9 mouse cellular contexts compared by ENCODE assay signal in the genomic region with DNA sequence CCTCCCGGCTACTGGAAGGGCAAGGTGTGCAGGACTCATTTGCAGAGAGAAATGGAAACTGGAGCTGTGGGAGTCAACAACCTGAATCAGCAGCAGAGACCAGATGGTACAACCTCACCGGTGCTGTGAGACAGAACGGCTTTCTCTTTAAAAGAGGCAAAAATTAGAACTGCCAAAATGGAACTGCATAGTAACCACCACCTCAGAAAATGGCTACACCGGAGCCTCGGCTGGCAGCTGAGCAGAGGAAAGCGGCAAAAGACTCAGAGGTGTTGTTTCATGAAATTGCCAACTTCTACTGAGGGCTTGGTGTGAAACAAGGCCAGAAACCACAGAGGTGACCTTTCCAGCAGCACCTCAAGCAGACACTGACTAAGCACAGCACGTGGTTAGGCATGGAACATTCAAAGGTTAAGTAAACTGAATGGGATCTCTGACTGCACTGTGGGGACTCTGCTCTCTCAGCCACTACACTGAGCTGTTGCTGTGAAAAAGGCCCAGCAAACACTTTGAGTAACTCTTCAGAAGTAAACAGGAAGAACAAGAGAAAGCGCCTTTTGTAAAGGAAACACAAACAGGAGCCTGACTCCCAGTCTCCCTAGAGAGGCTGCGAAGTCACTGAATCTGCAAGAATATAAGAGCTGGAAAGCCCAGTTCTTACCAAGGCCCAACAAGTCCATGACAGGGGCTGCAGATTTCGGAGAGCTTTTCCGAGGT. TPM values are rescaled to one million over a fixed set of nuclear protein-coding genes. Genes with fewer than 3 reads are reported as not detected.
A peak's percentile ranks its signal among the peaks of the same experiment; 100 is the strongest.
DNase-seq lines count a peak whose midpoint lies in the region; ATAC-seq and TF ChIP-seq lines count a peak whose summit lies in the region.
"Had no signal": no experiment of that assay in that cellular context is flagged by ENCODE, and none has a peak within 500 bp of the region (broad histone marks: within the 10 kb centered on the region; RNA-seq: fewer than 3 reads in every experiment).

No protein-coding gene starts in this region.

- H3K4me2 ChIP-seq in stomach, postnatal 0 days (replicated peaks; ENCODE audit: low read depth): no peak overlapping the region
- no peak overlapping the region for H3K4me2 ChIP-seq in midbrain, postnatal 0 days (ENCODE audit: low read depth, low read length, poor library complexity, severe bottlenecking)
- H3K4me2 ChIP-seq: neural tube, embryonic 13.5 days had no signal

- no peaks in the 10 kb centered on the region for H3K4me1 ChIP-seq in stomach, postnatal 0 days (replicated peaks; ENCODE audit: control insufficient read depth, insufficient read depth)
- H3K4me1 ChIP-seq in midbrain, postnatal 0 days (ENCODE audit: insufficient read depth, low read length): no peaks in the 10 kb centered on the region
- H3K4me1 ChIP-seq: neural tube, embryonic 13.5 days had no signal

- peaks cover 8% of the 10 kb centered on the region; the same call in 1 of the 2 replicates for H3K36me3 ChIP-seq in stomach, postnatal 0 days (ENCODE audit: control insufficient read depth, insufficient read depth, low read length)
- H3K36me3 ChIP-seq in midbrain, postnatal 0 days (ENCODE audit: insufficient read depth, low read length): peaks cover 48% of the 10 kb centered on the region

- ATAC-seq in stomach, postnatal 0 days (ENCODE audit: low FRiP score, low TSS enrichment): peak; percentile 92
- ATAC-seq in midbrain, postnatal 0 days (ENCODE audit: low FRiP score): no peak
- ATAC-seq in erythroid progenitor cell, adult 5-6 weeks (replicated peaks; ENCODE audit: low FRiP score, poor library complexity, severe bottlenecking): no peak

- no peak overlapping the region for H3K4me3 ChIP-seq in layer of hippocampus, adult 2 months
- no peak overlapping the region for H3K4me3 ChIP-seq in stomach, postnatal 0 days (ENCODE audit: low read depth, low read length)
- H3K4me3 ChIP-seq in midbrain, postnatal 0 days (ENCODE audit: low read depth, low read length): no peak overlapping the region
- H3K4me3 ChIP-seq: neural tube, embryonic 13.5 days had no signal

- no peaks in the 10 kb centered on the region for H3K9me3 ChIP-seq in stomach, postnatal 0 days (ENCODE audit: control insufficient read depth, low read length)
- H3K9me3 ChIP-seq in midbrain, postnatal 0 days (ENCODE audit: low read length): no peaks in the 10 kb centered on the region
- H3K9me3 ChIP-seq: neural tube, embryonic 13.5 days had no signal

- H3K27ac ChIP-seq in layer of hippocampus, adult 2 months: peak overlapping the region; percentile 61
- H3K27ac ChIP-seq in stomach, postnatal 0 days (replicated peaks): no peak overlapping the region
- H3K27ac ChIP-seq in midbrain, postnatal 0 days (ENCODE audit: low read depth, low read length): no peak overlapping the region
- H3K27ac ChIP-seq: neural tube, embryonic 13.5 days had no signal

- no peak for TF ChIP-seq EP300 in stomach, postnatal 0 days (optimal IDR thresholded peaks at IDR 0.05)

- peak in 1 of 2 experiments; percentile 49 for DNase-seq in layer of hippocampus, adult 2 months (ENCODE audit: low spot score in 2 of 2)
- no peak for DNase-seq in layer of hippocampus, adult 11-12 months (ENCODE audit: low spot score)
- peak; percentile 21 for DNase-seq in adrenal gland, postnatal 14 days
- DNase-seq in kidney, postnatal 14 days: peak; percentile 41
- DNase-seq in stomach, postnatal 0 days (ENCODE audit: low spot score): no peak
- no peak for DNase-seq in midbrain, postnatal 0 days (ENCODE audit: low spot score)
- DNase-seq in T-cell, adult 2 months (ENCODE audit: low spot score): no peak

- H3K27me3 ChIP-seq in stomach, postnatal 0 days (ENCODE audit: control insufficient read depth, insufficient read depth, low read length): no peaks in the 10 kb centered on the region
- H3K27me3 ChIP-seq in midbrain, postnatal 0 days (ENCODE audit: insufficient read depth, low read length): no peaks in the 10 kb centered on the region
- H3K27me3 ChIP-seq: neural tube, embryonic 13.5 days had no signal

- TF ChIP-seq CTCF in layer of hippocampus, adult 2 months (conservative IDR thresholded peaks at IDR 0.05): no peak
- TF ChIP-seq CTCF in stomach, postnatal 0 days (IDR thresholded peaks at IDR 0.05; ENCODE audit: low read depth): no peak
- no peak for TF ChIP-seq CTCF in midbrain, postnatal 0 days (IDR thresholded peaks at IDR 0.05)

- H3K9ac ChIP-seq in stomach, postnatal 0 days (ENCODE audit: low read length): no peak overlapping the region
- no peak overlapping the region for H3K9ac ChIP-seq in midbrain, postnatal 0 days (replicated peaks; ENCODE audit: low read length, poor library complexity, severe bottlenecking)
- H3K9ac ChIP-seq: neural tube, embryonic 13.5 days had no signal

- WGBS in stomach, postnatal 0 days: 74% methylated on average over 11 of the region's 11 CpGs
- WGBS in midbrain, postnatal 0 days: 85% methylated on average over 11 of the region's 11 CpGs

RNA-seq across cellular contexts. Expression of a gene that starts 23.4 kb away (rescaled TPM):
- total RNA-seq in layer of hippocampus, adult 2 months (2021): 1 to 10 TPM; 1.5 to 1.7 TPM
- 2.4 and 3.4 TPM in 2 replicates for total RNA-seq in adrenal gland, postnatal 14 days (2021)
- polyA plus RNA-seq in stomach, postnatal 0 days (2015; fragmentation: Nextera tagmentation; extraction: Ambion mirVana): 1.9 and 2.3 TPM in 2 replicates
- total RNA-seq in midbrain, postnatal 0 days (2014; rRNA removed): 2.1 and 2.9 TPM in 2 replicates
- 3.9 and 4.8 TPM in 2 replicates for polyA plus RNA-seq in midbrain, postnatal 0 days (2015; fragmentation: Nextera tagmentation; extraction: Ambion mirVana)
- total RNA-seq in erythroid progenitor cell, adult 5-6 weeks (2015; ENCODE audit: low replicate concordance): not detected in 2 replicates
- total RNA-seq in erythroid progenitor cell, adult 5-6 weeks (2017; ENCODE audit: low replicate concordance): not detected in 2 replicates

RNA-seq across cellular contexts. Expression of a gene that starts 42.2 kb away (rescaled TPM):
- total RNA-seq in layer of hippocampus, adult 2 months (2021): 100 to 1,000 TPM; 152 to 166 TPM
- 31.5 and 42.3 TPM in 2 replicates for total RNA-seq in adrenal gland, postnatal 14 days (2021)
- polyA plus RNA-seq in stomach, postnatal 0 days (2015; fragmentation: Nextera tagmentation; extraction: Ambion mirVana): 16.1 and 17.3 TPM in 2 replicates
- total RNA-seq in midbrain, postnatal 0 days (2014; rRNA removed): 91.6 and 98.7 TPM in 2 replicates
- 42.7 and 45.5 TPM in 2 replicates for polyA plus RNA-seq in midbrain, postnatal 0 days (2015; fragmentation: Nextera tagmentation; extraction: Ambion mirVana)
- 44.0 and 57.3 TPM in 2 replicates for total RNA-seq in erythroid progenitor cell, adult 5-6 weeks (2015; ENCODE audit: low replicate concordance)
- total RNA-seq in erythroid progenitor cell, adult 5-6 weeks (2017; ENCODE audit: low replicate concordance): 28.8 and 31.5 TPM in 2 replicates

RNA-seq across cellular contexts. Expression of a gene that starts 50.1 kb away (rescaled TPM):
- 10 to 100 TPM in 1 of 2 experiments, 1 to 10 TPM in 1; 9.4 to 12.6 TPM for total RNA-seq in layer of hippocampus, adult 2 months (2021)
- 12.0 and 15.3 TPM in 2 replicates for total RNA-seq in adrenal gland, postnatal 14 days (2021)
- polyA plus RNA-seq in stomach, postnatal 0 days (2015; fragmentation: Nextera tagmentation; extraction: Ambion mirVana): 10.2 and 10.4 TPM in 2 replicates
- total RNA-seq in midbrain, postnatal 0 days (2014; rRNA removed): 11.1 and 13.6 TPM in 2 replicates
- polyA plus RNA-seq in midbrain, postnatal 0 days (2015; fragmentation: Nextera tagmentation; extraction: Ambion mirVana): 13.4 and 14.5 TPM in 2 replicates
- 9.4 and 10.1 TPM in 2 replicates for total RNA-seq in erythroid progenitor cell, adult 5-6 weeks (2015; ENCODE audit: low replicate concordance)
- 3.5 and 4.2 TPM in 2 replicates for total RNA-seq in erythroid progenitor cell, adult 5-6 weeks (2017; ENCODE audit: low replicate concordance)

Comparison
In these comparisons a context has a peak if more than half of its experiments do, and no peak if none do; other contexts are left out.
1. DNase-seq: peak in adrenal gland, postnatal 14 days (single experiment) and kidney, postnatal 14 days (single experiment); none in layer of hippocampus, adult 11-12 months (single experiment), stomach, postnatal 0 days (single experiment), midbrain, postnatal 0 days (single experiment) and T-cell, adult 2 months (single experiment).